Mouse (Mus musculus): Measurements from ENCODE around the gene Glce.
A peak's percentile ranks its signal among the peaks of the same experiment; 100 is the strongest.

DNA sequence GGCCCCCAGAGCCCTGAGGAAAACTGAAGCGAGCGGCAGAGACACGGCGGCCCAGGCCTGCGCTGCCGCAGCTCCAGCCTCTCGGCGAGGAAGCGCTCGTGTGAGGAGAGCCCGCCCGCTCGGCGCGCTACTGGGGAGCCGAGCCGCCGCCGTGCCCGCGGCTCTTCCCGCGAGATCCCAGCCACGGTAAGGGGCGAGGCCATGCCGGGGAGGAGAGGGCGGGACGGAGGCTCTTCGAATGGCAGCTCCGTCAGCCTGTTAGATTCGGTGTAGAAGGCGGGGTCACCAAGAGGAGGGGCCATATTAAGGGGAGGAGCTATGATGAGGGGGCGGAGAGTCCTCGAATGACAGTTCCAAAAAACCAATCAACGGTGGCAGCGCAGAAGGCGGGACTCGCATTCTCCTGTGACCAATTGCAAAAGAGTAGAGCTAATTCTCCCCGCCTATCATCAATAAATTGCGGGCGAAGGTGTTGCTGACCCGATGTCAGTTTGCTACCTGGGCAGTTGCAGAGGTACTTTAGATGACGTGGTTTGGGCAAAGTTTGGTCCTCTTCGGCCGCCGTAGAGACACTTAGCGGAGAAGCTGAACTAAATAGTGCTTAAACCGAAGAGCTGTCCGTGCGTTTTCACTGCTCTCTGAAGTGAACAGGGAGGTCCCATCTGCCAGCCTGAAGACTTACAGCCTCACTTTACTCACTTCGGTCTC lies at the start of gene Glce:
- TF ChIP-seq CTCF (IDR thresholded peaks at IDR 0.05; ENCODE audit: borderline replicate concordance, insufficient read depth, low read depth, low read length) (no peak), POLR2A (IDR thresholded peaks at IDR 0.05; ENCODE audit: borderline replicate concordance, insufficient read depth, low read length) (peak; percentile 89)

Measured in cerebellum, adult 2 months (tissue).